Mouse (Mus musculus): ENCODE data around the gene Ptprj.
"Not testable (repeated sequence)": the region's sequence is repeated elsewhere in the genome, so short reads cannot be mapped to it uniquely, and the experiment has no call there.

The Ptprj gene

DNA sequence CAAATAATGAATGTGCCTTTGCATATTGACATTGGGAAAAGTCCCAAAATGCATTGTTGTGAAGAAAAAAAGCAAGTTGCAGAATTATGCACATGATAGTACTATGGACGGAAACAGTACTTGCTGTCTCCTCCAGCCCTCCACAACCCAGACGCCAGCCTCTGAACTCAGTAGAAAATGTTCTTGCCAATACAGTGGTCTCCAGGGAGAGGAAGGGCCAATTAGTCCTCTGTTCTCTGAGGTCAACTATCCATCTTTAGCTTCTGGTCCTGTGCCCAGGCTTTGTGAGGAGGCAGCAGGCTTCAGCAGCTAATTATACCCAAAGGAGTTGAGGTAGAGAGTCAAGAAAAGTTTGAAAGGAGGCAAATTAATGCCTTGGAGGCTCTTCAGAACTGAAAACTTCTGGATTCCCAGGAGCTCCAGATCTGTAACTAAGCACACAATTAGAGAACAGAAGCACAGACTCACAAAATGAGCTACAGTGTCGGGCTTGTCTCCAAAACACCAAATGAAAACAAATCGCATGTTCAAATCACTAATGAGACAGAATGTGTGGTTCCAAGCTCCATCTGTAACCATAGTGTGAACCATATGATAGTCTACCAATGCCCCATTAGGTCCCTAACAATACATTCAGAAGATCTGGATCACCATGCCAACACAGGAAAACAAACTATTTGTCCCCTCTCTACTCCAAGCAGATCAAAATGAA is 166.2 kb downstream of the Ptprj start:
- DNase-seq (ENCODE audit: inconsistent ontology term), result peak; percentile 22

DNA sequence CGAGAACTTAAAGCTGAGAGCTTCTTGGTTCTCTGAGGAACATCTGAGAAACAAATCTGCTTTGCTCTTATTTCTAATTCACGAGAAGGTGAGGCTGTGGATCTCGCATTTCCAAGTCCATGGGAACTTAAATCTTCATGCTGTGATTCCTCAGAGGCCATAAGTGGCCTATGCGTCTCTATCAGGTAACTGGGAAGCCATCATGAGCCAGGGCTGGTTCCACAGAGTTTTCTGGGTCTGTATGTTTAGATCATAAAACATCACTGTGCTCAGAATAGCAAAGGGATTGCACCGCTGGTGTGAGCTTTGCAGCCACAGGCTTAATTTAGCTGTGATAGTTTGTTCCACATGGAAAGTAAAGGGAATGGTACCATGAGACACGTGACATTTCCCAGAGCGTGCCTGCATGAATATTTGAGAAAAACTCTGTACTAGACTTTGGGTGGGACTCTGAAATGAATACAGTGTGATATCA is 181.8 kb downstream of the Ptprj start, which contains the start of gene Olfr1274-ps:
TSS of gene Olfr1274-ps (plus strand) at position 51 of the 475 bp plus-strand sequence.
- not testable (repeated sequence) for DNase-seq (ENCODE audit: inconsistent ontology term)

Data from Muller cell, postnatal 12 days (primary cell).